Mouse (Mus musculus): ENCODE measurements around the gene Gm6401. TPM values are rescaled to one million over a fixed set of nuclear protein-coding genes. Genes with fewer than 3 reads are reported as not detected.
"Not testable (repeated sequence)": the region's sequence is repeated elsewhere in the genome, so short reads cannot be mapped to it uniquely, and the experiment has no call there.

The Gm6401 gene
- total RNA-seq (2014; fragmentation: Nextera tagmentation): not detected in 2 replicates
- total RNA-seq (2017): 0.11 TPM in 1 of 2 replicates, not detected in the other
- polyA plus RNA-seq (2012): not detected in 2 replicates

DNA sequence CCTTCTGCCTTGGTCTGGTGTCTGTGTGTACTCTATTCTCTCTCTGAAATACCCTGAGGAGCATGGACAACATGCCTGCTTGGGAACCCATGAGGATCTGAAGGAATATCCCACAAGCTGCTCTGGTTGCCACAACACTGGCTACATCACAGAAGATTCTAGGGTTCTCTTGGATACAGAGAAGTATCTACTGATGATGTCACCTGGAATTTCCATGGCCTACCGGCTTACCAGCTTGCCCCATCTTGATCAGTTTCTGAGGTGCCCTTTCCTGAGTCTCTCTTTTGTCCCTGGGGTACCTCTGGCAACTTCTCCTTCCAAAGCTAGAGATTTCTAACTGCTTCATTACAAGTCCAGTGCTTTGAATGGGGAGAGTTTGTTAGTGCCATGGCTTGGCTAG is at the start of gene Gm6401:
TSS of gene Gm6401 (minus strand) at position 101 of the 400 bp plus-strand sequence.
- H3K36me3 ChIP-seq (replicated peaks); H3K27me3 ChIP-seq (ENCODE audit: insufficient read depth, low read length); DNase-seq (ENCODE audit: low spot score); H3K4me1 ChIP-seq (ENCODE audit: insufficient read depth, low read depth, low read length); H3K9me3 ChIP-seq (replicated peaks); ATAC-seq (ENCODE audit: extremely low read depth, insufficient number of reproducible peaks, low FRiP score, poor library complexity, severe bottlenecking); H3K4me3 ChIP-seq (ENCODE audit: low read depth, low read length): not testable (repeated sequence)

DNA sequence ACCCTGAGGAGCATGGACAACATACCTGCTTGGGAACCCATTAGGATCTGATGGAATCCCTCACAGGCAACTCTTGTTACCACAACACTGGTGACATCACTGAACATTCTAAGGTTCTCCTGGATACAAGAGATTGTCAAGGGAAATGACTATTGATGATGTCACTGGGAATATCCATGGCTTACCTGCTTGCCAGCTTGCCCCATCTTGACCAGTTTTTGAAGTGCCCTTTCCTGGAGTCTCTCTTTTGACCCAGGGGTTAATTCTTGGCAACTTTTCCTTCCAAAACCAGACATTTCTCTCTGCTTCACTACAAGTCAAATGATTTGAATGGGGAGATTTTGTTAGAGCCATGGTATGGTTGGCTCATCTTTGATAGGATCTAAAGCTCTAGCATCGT is 15.5 kb upstream of the Gm6401 start, which contains the start of gene Gm3543:
TSS of gene Gm3543 (minus strand) at position 101 of the 400 bp plus-strand sequence.
- H3K9me3 ChIP-seq (replicated peaks); DNase-seq (ENCODE audit: low spot score); H3K27me3 ChIP-seq (ENCODE audit: insufficient read depth, low read length); ATAC-seq (ENCODE audit: extremely low read depth, insufficient number of reproducible peaks, low FRiP score, poor library complexity, severe bottlenecking); H3K4me1 ChIP-seq (ENCODE audit: insufficient read depth, low read depth, low read length); H3K36me3 ChIP-seq (replicated peaks); H3K4me3 ChIP-seq (ENCODE audit: low read depth, low read length): not testable (repeated sequence)

DNA sequence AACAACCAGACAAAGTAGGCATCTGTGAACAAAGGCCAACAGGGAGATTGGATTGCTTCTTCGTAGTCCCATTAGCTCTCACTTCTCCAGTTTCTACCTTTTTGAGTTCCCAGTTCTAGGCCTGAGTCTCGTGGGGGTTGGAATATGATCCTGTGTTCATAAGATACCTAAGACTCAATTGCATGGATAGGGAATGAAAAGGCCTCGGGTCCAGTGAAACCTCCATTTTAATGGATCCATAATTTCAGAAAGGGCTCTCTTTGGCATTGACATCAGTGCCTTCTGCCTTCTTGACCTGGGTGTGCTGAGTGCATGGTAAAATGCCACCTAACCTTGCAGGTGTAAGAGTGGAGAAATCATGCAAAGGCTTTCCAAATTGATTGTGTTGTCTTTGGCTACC is 869 bp upstream of the Gm6401 start:
- H3K27me3 ChIP-seq (ENCODE audit: insufficient read depth, low read length); H3K36me3 ChIP-seq (replicated peaks); DNase-seq (ENCODE audit: low spot score); H3K4me1 ChIP-seq (ENCODE audit: insufficient read depth, low read depth, low read length); H3K9me3 ChIP-seq (replicated peaks); H3K4me3 ChIP-seq (ENCODE audit: low read depth, low read length); ATAC-seq (ENCODE audit: extremely low read depth, insufficient number of reproducible peaks, low FRiP score, poor library complexity, severe bottlenecking): not testable (repeated sequence)

DNA sequence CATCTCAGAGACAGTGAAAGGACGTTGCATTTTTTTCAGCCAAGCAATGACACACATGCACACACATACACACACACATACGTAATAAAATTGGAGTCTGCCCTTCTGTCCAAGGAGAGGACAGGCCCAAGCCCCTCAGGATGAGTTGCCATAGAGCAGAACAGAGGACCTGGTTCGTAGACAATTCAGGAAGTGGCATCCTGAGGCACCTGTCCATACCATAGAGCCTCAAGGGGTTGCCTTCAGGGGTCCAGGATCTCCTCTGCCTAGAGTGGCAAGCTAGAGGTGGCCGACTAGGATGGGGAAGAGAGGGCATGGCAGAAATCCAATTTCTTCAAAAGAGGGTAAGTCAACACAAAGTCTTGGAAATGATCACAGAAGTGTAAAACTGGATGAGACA is 3.6 kb downstream of the Gm6401 start:
- H3K4me3 ChIP-seq (ENCODE audit: low read depth, low read length); ATAC-seq (ENCODE audit: extremely low read depth, insufficient number of reproducible peaks, low FRiP score, poor library complexity, severe bottlenecking); H3K4me1 ChIP-seq (ENCODE audit: insufficient read depth, low read depth, low read length); H3K27me3 ChIP-seq (ENCODE audit: insufficient read depth, low read length); H3K36me3 ChIP-seq (replicated peaks); DNase-seq (ENCODE audit: low spot score); H3K9me3 ChIP-seq (replicated peaks): not testable (repeated sequence)

DNA sequence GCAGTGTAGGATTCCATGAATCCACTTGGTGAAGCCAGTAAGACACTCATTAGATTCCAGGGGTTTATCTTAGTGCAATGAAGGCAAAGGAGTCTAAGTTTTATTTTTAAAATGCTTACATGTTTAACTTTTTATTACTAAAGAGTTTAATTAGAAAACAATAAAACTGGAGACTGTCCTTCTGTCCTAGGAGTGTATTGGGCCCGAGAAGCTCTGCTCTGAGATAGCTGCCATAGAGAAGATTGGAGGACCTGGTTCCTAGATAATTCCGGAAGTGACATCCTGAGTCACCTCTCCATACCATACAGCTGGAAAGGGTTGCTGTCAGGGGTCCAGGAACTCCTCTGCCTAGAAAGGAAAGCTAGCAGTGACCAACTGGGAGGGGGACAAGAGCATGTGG is 24.0 kb downstream of the Gm6401 start, which contains the start of gene 1700024B05Rik:
TSS of gene 1700024B05Rik (plus strand) at position 301 of the 400 bp plus-strand sequence.
- H3K4me3 ChIP-seq (ENCODE audit: low read depth, low read length); DNase-seq (ENCODE audit: low spot score); H3K4me1 ChIP-seq (ENCODE audit: insufficient read depth, low read depth, low read length); H3K27me3 ChIP-seq (ENCODE audit: insufficient read depth, low read length); H3K9me3 ChIP-seq (replicated peaks); ATAC-seq (ENCODE audit: extremely low read depth, insufficient number of reproducible peaks, low FRiP score, poor library complexity, severe bottlenecking); H3K36me3 ChIP-seq (replicated peaks): not testable (repeated sequence)

DNA sequence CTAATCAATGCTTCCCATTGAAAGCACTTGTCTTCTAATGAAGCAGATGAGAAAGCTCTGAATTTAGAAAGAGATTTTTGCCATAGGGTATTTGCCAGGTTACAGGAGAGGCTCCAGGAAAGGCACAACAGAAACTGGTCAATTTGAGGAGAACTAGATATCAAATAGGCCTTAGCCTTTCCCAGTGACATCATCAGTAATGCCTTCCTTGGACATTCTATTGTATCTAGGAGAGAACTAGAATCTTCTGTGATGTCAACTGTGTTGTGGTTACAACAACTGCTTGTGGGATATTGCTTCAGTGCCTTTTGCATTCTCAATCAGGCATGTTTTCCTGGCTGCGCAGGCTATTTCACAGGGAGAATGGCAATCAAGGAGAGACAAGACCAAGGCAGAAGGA is 43.1 kb downstream of the Gm6401 start, which contains the start of gene 1700049E17Rik1:
TSS of gene 1700049E17Rik1 (plus strand) at position 301 of the 400 bp plus-strand sequence.
- H3K4me1 ChIP-seq (ENCODE audit: insufficient read depth, low read depth, low read length); ATAC-seq (ENCODE audit: extremely low read depth, insufficient number of reproducible peaks, low FRiP score, poor library complexity, severe bottlenecking); H3K36me3 ChIP-seq (replicated peaks); DNase-seq (ENCODE audit: low spot score); H3K4me3 ChIP-seq (ENCODE audit: low read depth, low read length); H3K27me3 ChIP-seq (ENCODE audit: insufficient read depth, low read length); H3K9me3 ChIP-seq (replicated peaks): not testable (repeated sequence)

Other genes with a start within 250 kb of the Gm6401 start
- gene Gm7929, start 217.3 kb downstream of the Gm6401 start, total RNA-seq (2014; fragmentation: Nextera tagmentation): not detected in 2 replicates
- not detected in 2 replicates for gene Gm7929, start 217.3 kb downstream of the Gm6401 start, total RNA-seq (2017)
- not detected in 2 replicates for gene Gm7929, start 217.3 kb downstream of the Gm6401 start, polyA plus RNA-seq (2012)
- not detected in 2 replicates for gene Gm47189, start 195.5 kb downstream of the Gm6401 start, total RNA-seq (2014; fragmentation: Nextera tagmentation)
- gene Gm47189, start 195.5 kb downstream of the Gm6401 start, total RNA-seq (2017): 0.33 TPM in 1 of 2 replicates, not detected in the other
- not detected in 2 replicates for gene Gm47189, start 195.5 kb downstream of the Gm6401 start, polyA plus RNA-seq (2012)
- gene Gm7980, start 60.6 kb downstream of the Gm6401 start, total RNA-seq (2014; fragmentation: Nextera tagmentation): not detected in 2 replicates
- gene Gm7980, start 60.6 kb downstream of the Gm6401 start, total RNA-seq (2017): not detected in 2 replicates
- not detected in 2 replicates for gene Gm7980, start 60.6 kb downstream of the Gm6401 start, polyA plus RNA-seq (2012)
- not detected in 2 replicates for gene 1700049E17Rik1, start 43.0 kb downstream of the Gm6401 start, total RNA-seq (2014; fragmentation: Nextera tagmentation)
- not detected in 2 replicates for gene 1700049E17Rik1, start 43.0 kb downstream of the Gm6401 start, total RNA-seq (2017)
- gene 1700049E17Rik1, start 43.0 kb downstream of the Gm6401 start, polyA plus RNA-seq (2012): not detected in 2 replicates
- not detected in 2 replicates for gene 1700024B05Rik, start 23.9 kb downstream of the Gm6401 start, total RNA-seq (2014; fragmentation: Nextera tagmentation)
- 0.58 TPM in 1 of 2 replicates, not detected in the other for gene 1700024B05Rik, start 23.9 kb downstream of the Gm6401 start, total RNA-seq (2017)
- not detected in 2 replicates for gene 1700024B05Rik, start 23.9 kb downstream of the Gm6401 start, polyA plus RNA-seq (2012)
- gene Gm3543, start 15.4 kb upstream of the Gm6401 start, total RNA-seq (2014; fragmentation: Nextera tagmentation): not detected in 2 replicates
- gene Gm3543, start 15.4 kb upstream of the Gm6401 start, total RNA-seq (2017): not detected in 2 replicates
- not detected in 2 replicates for gene Gm3543, start 15.4 kb upstream of the Gm6401 start, polyA plus RNA-seq (2012)
- gene Gm7951, start 149.4 kb upstream of the Gm6401 start, total RNA-seq (2014; fragmentation: Nextera tagmentation): not detected in 2 replicates
- gene Gm7951, start 149.4 kb upstream of the Gm6401 start, total RNA-seq (2017): not detected in 2 replicates
- gene Gm7951, start 149.4 kb upstream of the Gm6401 start, polyA plus RNA-seq (2012): not detected in 2 replicates
- not detected in 2 replicates for gene Gm17027, start 194.7 kb upstream of the Gm6401 start, total RNA-seq (2014; fragmentation: Nextera tagmentation)
- not detected in 2 replicates for gene Gm17027, start 194.7 kb upstream of the Gm6401 start, total RNA-seq (2017)
- not detected in 2 replicates for gene Gm17027, start 194.7 kb upstream of the Gm6401 start, polyA plus RNA-seq (2012)
- not detected in 2 replicates for gene Gm3573, start 222.9 kb upstream of the Gm6401 start, total RNA-seq (2014; fragmentation: Nextera tagmentation)
- gene Gm3573, start 222.9 kb upstream of the Gm6401 start, total RNA-seq (2017): not detected in 2 replicates
- gene Gm3573, start 222.9 kb upstream of the Gm6401 start, polyA plus RNA-seq (2012): not detected in 2 replicates

All from G1E (cell line).